Mouse (Mus musculus) thymus, postnatal 4 days (tissue): ENCODE measurements around the gene Gse1.
A peak's percentile ranks its signal among the peaks of the same experiment; 100 is the strongest.

Experiments used
- DNase-seq: peaks from one replicate; pipeline ENCODE4 v3.0.0; 2021

Gene Gse1

GRCm38 (mm10) chr8:120544155-120544554 lies 315.9 kb downstream of the Gse1 start:
- DNase-seq, result peak; percentile 58

- no peak for DNase-seq
Observed at GRCm38 (mm10) chr8:120547562-120547961, 319.3 kb downstream of the Gse1 start.

- DNase-seq, result no peak
Observed at GRCm38 (mm10) chr8:120548313-120548761, 320.1 kb downstream of the Gse1 start.

GRCm38 (mm10) chr8:120549321-120549921 lies 321.2 kb downstream of the Gse1 start:
- no peak for DNase-seq

- no peak for DNase-seq
Observed at GRCm38 (mm10) chr8:120549922-120550321, 321.7 kb downstream of the Gse1 start.

- no peak for DNase-seq
Observed at GRCm38 (mm10) chr8:120550430-120550829, 322.2 kb downstream of the Gse1 start.

GRCm38 (mm10) chr8:120550937-120551676 lies 322.9 kb downstream of the Gse1 start:
- peak; percentile 49 for DNase-seq

- no peak for DNase-seq
Observed at GRCm38 (mm10) chr8:120551677-120551980, 323.4 kb downstream of the Gse1 start.

GRCm38 (mm10) chr8:120552509-120552908 lies 324.3 kb downstream of the Gse1 start:
- peak; percentile 32 for DNase-seq

GRCm38 (mm10) chr8:120553441-120554123 lies 325.3 kb downstream of the Gse1 start:
- DNase-seq, result peak; percentile 78

- DNase-seq, result no peak
Observed at GRCm38 (mm10) chr8:120554466-120555039, 326.3 kb downstream of the Gse1 start.

GRCm38 (mm10) chr8:120556198-120556892 lies 328.1 kb downstream of the Gse1 start:
- peak; percentile 27 for DNase-seq

- DNase-seq, result peak; percentile 75
Observed at GRCm38 (mm10) chr8:120557170-120557965, 329.1 kb downstream of the Gse1 start.

- DNase-seq, result peak; percentile 44
Observed at GRCm38 (mm10) chr8:120558162-120558561, 329.9 kb downstream of the Gse1 start.

GRCm38 (mm10) chr8:120559654-120560053 lies 331.4 kb downstream of the Gse1 start:
- no peak for DNase-seq

GRCm38 (mm10) chr8:120560535-120560934 lies 332.3 kb downstream of the Gse1 start:
- DNase-seq, result no peak

- peak; percentile 87 for DNase-seq
Observed at GRCm38 (mm10) chr8:120561539-120562435, 333.5 kb downstream of the Gse1 start.

- peak; percentile 25 for DNase-seq
Observed at GRCm38 (mm10) chr8:120562680-120563347, 334.6 kb downstream of the Gse1 start.

GRCm38 (mm10) chr8:120563348-120563724 lies 335.1 kb downstream of the Gse1 start:
- DNase-seq, result no peak
